Mouse (Mus musculus) layer of hippocampus, postnatal 14 days (tissue): ENCODE measurements around the gene Lcn6. TPM values are rescaled to one million over a fixed set of nuclear protein-coding genes. Genes with fewer than 3 reads are reported as not detected.
"Not testable (repeated sequence)": the region's sequence is repeated elsewhere in the genome, so short reads cannot be mapped to it uniquely, and the experiment has no call there.

ENCODE experiments used
- DNase-seq, 2 experiments: peaks; one replicate each; pipeline ENCODE4 v3.0.0; 2021 to 2022; ENCODE audit warnings: low spot score in 2 of 2, mixed read lengths in 1 of 2
- long read RNA-seq, 2 experiments: library from polyadenylated mRNA; stranded (forward); transcript quantifications; one replicate each; pipeline ENCODE4 v2.0.0; 2021
- total RNA-seq, 2 experiments: library from RNA; stranded (reverse); gene quantifications; 2 replicates each; pipeline ENCODE4 v1.2.3; 2021

Lcn6 gene
- total RNA-seq = not detected
- long read RNA-seq, experiment 1 = 0 reads
- long read RNA-seq, experiment 2 = 0 reads

- no peak for DNase-seq
Measured at GRCm38 (mm10) chr2:25676486-25676885, at the start of gene Lcn6. TSS of gene Lcn6 (plus strand) at chr2:25676786.

- DNase-seq = no peak
Measured at GRCm38 (mm10) chr2:25627811-25628210, 48.8 kb upstream of the Lcn6 start, which contains the start of gene Fcna. TSS of gene Fcna (minus strand) at chr2:25628030.

- DNase-seq = no peak
Measured at GRCm38 (mm10) chr2:25628738-25629137, 47.8 kb upstream of the Lcn6 start.

GRCm38 (mm10) chr2:25633616-25634015 lies 43.0 kb upstream of the Lcn6 start:
- no peak for DNase-seq

- DNase-seq = no peak
Measured at GRCm38 (mm10) chr2:25634046-25634445, 42.5 kb upstream of the Lcn6 start.

- DNase-seq = peak; percentile 28 to 47
Measured at GRCm38 (mm10) chr2:25639890-25640289, 36.7 kb upstream of the Lcn6 start.

GRCm38 (mm10) chr2:25652902-25653301 lies 23.7 kb upstream of the Lcn6 start, which contains the start of gene Lcn8:
TSS of gene Lcn8 (plus strand) at chr2:25653120.
- DNase-seq = no peak

GRCm38 (mm10) chr2:25654502-25654901 lies 22.1 kb upstream of the Lcn6 start:
- no peak for DNase-seq

GRCm38 (mm10) chr2:25656691-25657090 lies 19.9 kb upstream of the Lcn6 start:
- peak in 1 of 2 experiments; percentile 47 for DNase-seq

- DNase-seq = no peak
Measured at GRCm38 (mm10) chr2:25657246-25657645, 19.3 kb upstream of the Lcn6 start.

GRCm38 (mm10) chr2:25657652-25658051 lies 18.9 kb upstream of the Lcn6 start, which contains the start of gene Lcn5:
TSS of gene Lcn5 (plus strand) at chr2:25657952.
- no peak for DNase-seq

GRCm38 (mm10) chr2:25660279-25660678 lies 16.3 kb upstream of the Lcn6 start:
- DNase-seq = no peak

- DNase-seq = no peak
Measured at GRCm38 (mm10) chr2:25661245-25661970, 15.2 kb upstream of the Lcn6 start.

GRCm38 (mm10) chr2:25663511-25663910 lies 13.1 kb upstream of the Lcn6 start:
- peak in 1 of 2 experiments; percentile 63 for DNase-seq

- no peak for DNase-seq
Measured at GRCm38 (mm10) chr2:25664125-25664524, 12.5 kb upstream of the Lcn6 start.

- no peak for DNase-seq
Measured at GRCm38 (mm10) chr2:25666516-25666915, 10.1 kb upstream of the Lcn6 start.

- DNase-seq = no peak
Measured at GRCm38 (mm10) chr2:25679559-25679958, 3.0 kb downstream of the Lcn6 start.

GRCm38 (mm10) chr2:25682426-25682825 lies 5.8 kb downstream of the Lcn6 start, which contains the start of gene Lcn10:
TSS of gene Lcn10 (plus strand) at chr2:25682726.
- no peak for DNase-seq

- no peak for DNase-seq
Measured at GRCm38 (mm10) chr2:25686941-25687340, 10.4 kb downstream of the Lcn6 start.

- DNase-seq = peak; percentile 42 to 54
Measured at GRCm38 (mm10) chr2:25694605-25695004, 18.0 kb downstream of the Lcn6 start.

GRCm38 (mm10) chr2:25696951-25697350 lies 20.4 kb downstream of the Lcn6 start:
- DNase-seq = no peak

GRCm38 (mm10) chr2:25698696-25699095 lies 22.1 kb downstream of the Lcn6 start:
- DNase-seq = no peak

- not testable (repeated sequence) for DNase-seq
Measured at GRCm38 (mm10) chr2:25699743-25700142, 23.2 kb downstream of the Lcn6 start, which contains the start of gene Obp2a. TSS of gene Obp2a (plus strand) at chr2:25700043.
